Mouse (Mus musculus): ENCODE measurements around the gene Galnt2. TPM values are rescaled to one million over a fixed set of nuclear protein-coding genes. Genes with fewer than 3 reads are reported as not detected.

The Galnt2 gene
- total and polyA plus RNA-seq, 2 experiments from 2014 or later = 36.5 to 54.9 TPM

- TF ChIP-seq CTCF (IDR thresholded peaks at IDR 0.05; ENCODE audit: low read depth) = no peak
- Histone ChIP-seq H3K27me3 (ENCODE audit: insufficient read depth, low read length) (no peaks in the 10 kb centered on the region), H3K9ac (replicated peaks; ENCODE audit: low read length) (no peak overlapping the region), H3K4me1 (ENCODE audit: insufficient read depth, low read length) (peaks cover 6% of the 10 kb centered on the region; the same call in 1 of the 2 replicates), H3K27ac (no peak overlapping the region), H3K4me2 (ENCODE audit: low read depth, low read length) (no peak overlapping the region), H3K4me3 (ENCODE audit: low read length) (no peak overlapping the region), H3K9me3 (ENCODE audit: low read length) (no peaks in the 10 kb centered on the region), H3K36me3 (ENCODE audit: insufficient read depth, low read length) (no peaks in the 10 kb centered on the region)
- DNase-seq (ENCODE audit: low spot score) (no peak), ATAC-seq (no peak)
- 77% methylated on average over 3 of the region's 3 CpGs for WGBS
Observed at GRCm38 (mm10) chr8:124272792-124273191, 41.6 kb downstream of the Galnt2 start.

- DNase-seq (ENCODE audit: low spot score) = no peak
- ATAC-seq = no peak
- Histone ChIP-seq H3K4me3 (ENCODE audit: low read length) (no peak overlapping the region), H3K27ac (no peak overlapping the region), H3K4me2 (ENCODE audit: low read depth, low read length) (no peak overlapping the region), H3K27me3 (ENCODE audit: insufficient read depth, low read length) (no peaks in the 10 kb centered on the region), H3K9me3 (ENCODE audit: low read length) (no peaks in the 10 kb centered on the region), H3K36me3 (ENCODE audit: insufficient read depth, low read length) (no peaks in the 10 kb centered on the region), H3K9ac (replicated peaks; ENCODE audit: low read length) (no peak overlapping the region), H3K4me1 (ENCODE audit: insufficient read depth, low read length) (peaks cover 6% of the 10 kb centered on the region; the same call in 1 of the 2 replicates)
- WGBS = 65% methylated on average over 8 of the region's 8 CpGs
- TF ChIP-seq CTCF (IDR thresholded peaks at IDR 0.05; ENCODE audit: low read depth) = no peak
Observed at GRCm38 (mm10) chr8:124273606-124274218, 42.5 kb downstream of the Galnt2 start.

GRCm38 (mm10) chr8:124274441-124275120, 43.4 kb downstream of the Galnt2 start:
- no peak overlapping the region for H3K4me3 ChIP-seq (ENCODE audit: low read length)
- H3K4me2 ChIP-seq (ENCODE audit: low read depth, low read length) = no peak overlapping the region
- no peaks in the 10 kb centered on the region for H3K9me3 ChIP-seq (ENCODE audit: low read length)
- 53% methylated on average over 10 of the region's 10 CpGs for WGBS
- H3K27me3 ChIP-seq (ENCODE audit: insufficient read depth, low read length) = no peaks in the 10 kb centered on the region
- TF ChIP-seq CTCF (IDR thresholded peaks at IDR 0.05; ENCODE audit: low read depth) = no peak
- H3K27ac ChIP-seq = no peak overlapping the region
- peaks cover 6% of the 10 kb centered on the region; the same call in 1 of the 2 replicates for H3K4me1 ChIP-seq (ENCODE audit: insufficient read depth, low read length)
- no peak for DNase-seq (ENCODE audit: low spot score)
- no peaks in the 10 kb centered on the region for H3K36me3 ChIP-seq (ENCODE audit: insufficient read depth, low read length)
- H3K9ac ChIP-seq (replicated peaks; ENCODE audit: low read length) = no peak overlapping the region
- no peak for ATAC-seq

- H3K27me3 ChIP-seq (ENCODE audit: insufficient read depth, low read length) = no peaks in the 10 kb centered on the region
- H3K4me1 ChIP-seq (ENCODE audit: insufficient read depth, low read length) = peaks cover 6% of the 10 kb centered on the region; the same call in 1 of the 2 replicates
- H3K4me3 ChIP-seq (ENCODE audit: low read length) = no peak overlapping the region
- ATAC-seq (no peak), DNase-seq (ENCODE audit: low spot score) (no peak)
- H3K9me3 ChIP-seq (ENCODE audit: low read length) = no peaks in the 10 kb centered on the region
- 78% methylated on average over 10 of the region's 10 CpGs for WGBS
- no peak for TF ChIP-seq CTCF (IDR thresholded peaks at IDR 0.05; ENCODE audit: low read depth)
- H3K9ac ChIP-seq (replicated peaks; ENCODE audit: low read length) = no peak overlapping the region
- H3K27ac ChIP-seq = no peak overlapping the region
- no peaks in the 10 kb centered on the region for H3K36me3 ChIP-seq (ENCODE audit: insufficient read depth, low read length)
- no peak overlapping the region for H3K4me2 ChIP-seq (ENCODE audit: low read depth, low read length)
Observed at GRCm38 (mm10) chr8:124275377-124276071, 44.3 kb downstream of the Galnt2 start.

- H3K9ac ChIP-seq (replicated peaks; ENCODE audit: low read length) = no peak overlapping the region
- 54% methylated on average over 24 of the region's 24 CpGs for WGBS
- no peak for TF ChIP-seq CTCF (IDR thresholded peaks at IDR 0.05; ENCODE audit: low read depth)
- peak overlapping the region; percentile 41; the same call in 1 of the 2 replicates for H3K27ac ChIP-seq
- no peaks in the 10 kb centered on the region for H3K36me3 ChIP-seq (ENCODE audit: insufficient read depth, low read length)
- H3K27me3 ChIP-seq (ENCODE audit: insufficient read depth, low read length) = no peaks in the 10 kb centered on the region
- H3K4me1 ChIP-seq (ENCODE audit: insufficient read depth, low read length) = peaks cover 22% of the 10 kb centered on the region
- no peak overlapping the region for H3K4me3 ChIP-seq (ENCODE audit: low read length)
- no peak for ATAC-seq
- no peaks in the 10 kb centered on the region for H3K9me3 ChIP-seq (ENCODE audit: low read length)
- DNase-seq (ENCODE audit: low spot score) = no peak
- no peak overlapping the region for H3K4me2 ChIP-seq (ENCODE audit: low read depth, low read length)
Observed at GRCm38 (mm10) chr8:124277951-124278910, 47.0 kb downstream of the Galnt2 start.

All from hindbrain, postnatal 0 days (tissue).